Mouse (Mus musculus) stomach, adult 2 months (tissue): Measurements from ENCODE around the gene Zfp780b. TPM values are rescaled to one million over a fixed set of nuclear protein-coding genes. Genes with fewer than 3 reads are reported as not detected.

Source experiments
- polyA plus RNA-seq: library from polyadenylated mRNA; depleted of rRNA; stranded (reverse); fragments of >200 nt; gene quantifications from 2 replicates; pipeline ENCODE4 v1.2.3, GENCODE M21; 2012; rRNA removed

Zfp780b gene
- 0.11 and 0.30 TPM in 2 replicates for polyA plus RNA-seq

GRCm38 (mm10) chr7:27978683-27979528 lies at the start of gene Zfp780b:
Gene Zfp780b, minus strand, starts transcription at chr7:27979171.

GRCm38 (mm10) chr7:28013549-28014444 lies 34.8 kb upstream of the Zfp780b start, which contains the start of gene Zfp850:
Gene Zfp850, minus strand, starts transcription at chr7:28014115.

GRCm38 (mm10) chr7:27928818-27929695 lies 49.9 kb downstream of the Zfp780b start, which contains the start of gene Zfp974:
Gene Zfp974, minus strand, starts transcription at chr7:27929460.

Other genes starting within 250 kb of the Zfp780b start
- gene Zfp60, start 247.8 kb downstream of the Zfp780b start, polyA plus RNA-seq, result 0.09 and 0.19 TPM in 2 replicates
- 0.08 and 0.10 TPM in 2 replicates for gene Zfp626, start 172.0 kb downstream of the Zfp780b start, polyA plus RNA-seq
- 0.02 and 0.05 TPM in 2 replicates for gene Zfp59, start 140.6 kb downstream of the Zfp780b start, polyA plus RNA-seq
- gene Zfp607a, start 121.6 kb downstream of the Zfp780b start, polyA plus RNA-seq, result 0.09 and 0.11 TPM in 2 replicates
- 0.01 and 0.31 TPM in 2 replicates for gene Zfp974, start 49.7 kb downstream of the Zfp780b start, polyA plus RNA-seq
- 0.02 and 0.08 TPM in 2 replicates for gene Zfp850, start 34.9 kb upstream of the Zfp780b start, polyA plus RNA-seq
- gene Psmc4, start 70.9 kb upstream of the Zfp780b start, polyA plus RNA-seq, result 43.1 and 46.4 TPM in 2 replicates
- 108 and 143 TPM in 2 replicates for gene Fcgbp, start 92.1 kb upstream of the Zfp780b start, polyA plus RNA-seq
- gene 9530053A07Rik, start 150.3 kb upstream of the Zfp780b start, polyA plus RNA-seq, result 0.01 and 0.03 TPM in 2 replicates
- gene Fbl, start 190.5 kb upstream of the Zfp780b start, polyA plus RNA-seq, result 13.0 and 31.1 TPM in 2 replicates
- 24.2 and 25.2 TPM in 2 replicates for gene Dyrk1b, start 200.3 kb upstream of the Zfp780b start, polyA plus RNA-seq